Mouse (Mus musculus) bone marrow, adult 2 months (tissue): ENCODE results near the gene Btg1.

Source experiments
- CTCF ChIP-seq: fragments of 200-500 bp; IDR thresholded peaks from 2 replicates; pipeline ENCODE4 v1.5.1; 2011; ENCODE audit warnings: low read length, control low read depth; ENCODE audit not compliant: control insufficient read depth, insufficient read depth
- POLR2A ChIP-seq: fragments of 200-500 bp; IDR thresholded peaks from 2 replicates; pipeline ENCODE4 v1.6.1; 2011; ENCODE audit warnings: low read depth, mild to moderate bottlenecking, control low read depth, low read length, borderline replicate concordance; ENCODE audit not compliant: control insufficient read depth

GRCm38 (mm10) chr10:96642014-96642413 lies 25.2 kb downstream of the Btg1 start:
- TF ChIP-seq CTCF, result no peak
- no peak for TF ChIP-seq POLR2A
